Mouse (Mus musculus): ENCODE data around the gene Rbm17.

GRCm38 (mm10) chr2:11637115-11637514 is 33.2 kb upstream of the Rbm17 start:
- TF ChIP-seq POLR2A (IDR thresholded peaks at IDR 0.05; ENCODE audit: borderline replicate concordance, extremely low read depth, insufficient read depth, insufficient read length, poor library complexity, severe bottlenecking) (no peak), CTCF (IDR thresholded peaks at IDR 0.05; ENCODE audit: borderline replicate concordance, extremely low read depth, insufficient read depth, insufficient read length) (no peak)

Measured in brain, embryonic 14.5 days (tissue).